Mouse (Mus musculus): ENCODE measurements around the gene Hist2h2ab. TPM values are rescaled to one million over a fixed set of nuclear protein-coding genes. Genes with fewer than 3 reads are reported as not detected.

Gene Hist2h2ab
- polyA plus RNA-seq, 1 experiment from 2014 or later: 2.6 TPM

- peak overlapping the region; percentile 33 for H3K4me3 ChIP-seq (ENCODE audit: low read depth, low read length)
- peak overlapping the region; percentile 48 for H3K9ac ChIP-seq (replicated peaks; ENCODE audit: low read depth, low read length)
- ATAC-seq (ENCODE audit: insufficient number of reproducible peaks, insufficient read depth, low FRiP score, low read depth): no peak
- H3K9me3 ChIP-seq (ENCODE audit: control insufficient read depth, low read depth, low read length): no peaks in the 10 kb centered on the region
- H3K36me3 ChIP-seq (ENCODE audit: control insufficient read depth, insufficient read depth, low read length): no peaks in the 10 kb centered on the region
- H3K27ac ChIP-seq (ENCODE audit: low read length): peak overlapping the region; percentile 35; the same call in 1 of the 2 replicates
- no peaks in the 10 kb centered on the region for H3K27me3 ChIP-seq (ENCODE audit: control insufficient read depth, insufficient read depth, low read length)
- WGBS: 3% methylated on average over 11 of the region's 11 CpGs
- H3K4me2 ChIP-seq (replicated peaks; ENCODE audit: low read depth, low read length): peak overlapping the region; percentile 49
- H3K4me1 ChIP-seq (ENCODE audit: control insufficient read depth, insufficient read depth, low read length): peaks cover 16% of the 10 kb centered on the region; the same call in 1 of the 2 replicates
Observed at GRCm38 (mm10) chr3:96247356-96248140, 27.9 kb downstream of the Hist2h2ab start.

DNA sequence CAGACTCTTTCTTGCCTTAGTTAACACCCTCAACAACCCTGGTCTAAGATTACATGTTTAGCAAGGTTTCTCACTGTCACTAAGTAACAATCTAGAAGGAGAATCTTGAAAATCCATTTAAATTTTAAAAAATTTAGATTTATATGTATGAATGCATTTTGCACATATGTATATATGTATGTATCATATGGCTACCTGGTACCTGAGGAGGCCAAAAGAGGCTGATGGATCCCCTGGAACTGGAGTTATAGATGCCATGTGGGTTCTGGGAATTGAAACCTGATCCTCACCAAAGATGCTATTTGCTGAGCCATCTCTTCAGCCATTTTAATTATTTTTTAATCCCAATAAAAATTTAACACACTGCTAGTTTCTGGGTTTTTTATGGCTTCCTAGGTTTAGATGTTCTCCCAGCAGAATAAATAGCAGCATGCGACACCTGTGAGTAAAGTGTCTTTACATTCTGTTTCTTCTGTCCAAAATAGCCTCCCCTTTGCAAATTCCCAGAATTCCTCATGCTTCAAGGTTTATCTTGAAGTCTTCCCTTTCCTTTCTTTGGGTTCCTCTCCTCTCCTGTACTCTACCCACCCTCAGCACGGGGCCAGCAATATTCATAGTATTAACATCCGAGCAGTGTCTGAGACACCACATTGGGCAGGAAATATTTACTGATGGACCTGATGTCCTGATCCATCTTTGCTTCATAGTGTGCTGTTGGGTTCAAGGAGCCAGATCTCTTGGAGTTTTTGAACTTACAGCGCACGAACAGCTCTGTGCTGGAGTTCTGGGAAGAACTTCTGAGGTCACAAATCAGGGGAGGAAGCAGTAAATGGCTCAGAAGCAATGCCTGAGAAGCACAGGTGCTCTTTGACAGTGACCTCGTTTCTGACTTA, 28.7 kb downstream of the Hist2h2ab start:
- no peaks in the 10 kb centered on the region for H3K27me3 ChIP-seq (ENCODE audit: control insufficient read depth, insufficient read depth, low read length)
- no peak overlapping the region for H3K27ac ChIP-seq (ENCODE audit: low read length)
- peak overlapping the region; percentile 33 for H3K4me3 ChIP-seq (ENCODE audit: low read depth, low read length)
- ATAC-seq (ENCODE audit: insufficient number of reproducible peaks, insufficient read depth, low FRiP score, low read depth): no peak
- peaks cover 16% of the 10 kb centered on the region; the same call in 1 of the 2 replicates for H3K4me1 ChIP-seq (ENCODE audit: control insufficient read depth, insufficient read depth, low read length)
- H3K36me3 ChIP-seq (ENCODE audit: control insufficient read depth, insufficient read depth, low read length): no peaks in the 10 kb centered on the region
- peak overlapping the region; percentile 49 for H3K4me2 ChIP-seq (replicated peaks; ENCODE audit: low read depth, low read length)
- 38% methylated on average over 6 of the region's 6 CpGs for WGBS
- H3K9ac ChIP-seq (replicated peaks; ENCODE audit: low read depth, low read length): peak overlapping the region; percentile 48
- no peaks in the 10 kb centered on the region for H3K9me3 ChIP-seq (ENCODE audit: control insufficient read depth, low read depth, low read length)

DNA sequence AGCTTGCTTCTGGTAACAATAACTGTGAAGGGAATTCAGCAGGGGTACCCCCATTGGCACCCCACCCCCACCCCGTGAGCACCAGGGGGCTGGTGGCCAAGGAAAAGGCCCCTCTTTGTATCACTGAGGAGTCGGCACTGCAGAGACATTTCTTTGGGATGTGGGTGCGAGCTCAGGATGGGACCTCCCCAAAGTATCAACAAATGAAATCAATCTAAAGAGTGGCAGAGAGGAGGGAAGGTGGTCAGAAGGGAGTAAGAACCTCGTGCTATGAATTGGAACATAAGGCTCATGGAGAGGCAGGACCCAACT, 29.3 kb downstream of the Hist2h2ab start:
- WGBS: 42% methylated on average over 4 of the region's 4 CpGs
- Histone ChIP-seq H3K9ac (replicated peaks; ENCODE audit: low read depth, low read length) (no peak overlapping the region), H3K4me1 (ENCODE audit: control insufficient read depth, insufficient read depth, low read length) (peaks cover 12% of the 10 kb centered on the region; the same call in 1 of the 2 replicates), H3K27me3 (ENCODE audit: control insufficient read depth, insufficient read depth, low read length) (no peaks in the 10 kb centered on the region), H3K9me3 (ENCODE audit: control insufficient read depth, low read depth, low read length) (no peaks in the 10 kb centered on the region), H3K4me2 (replicated peaks; ENCODE audit: low read depth, low read length) (peak overlapping the region; percentile 49), H3K36me3 (ENCODE audit: control insufficient read depth, insufficient read depth, low read length) (no peaks in the 10 kb centered on the region), H3K27ac (ENCODE audit: low read length) (no peak overlapping the region), H3K4me3 (ENCODE audit: low read depth, low read length) (peak overlapping the region; percentile 33; the same call in 1 of the 2 replicates)
- no peak for ATAC-seq (ENCODE audit: insufficient number of reproducible peaks, insufficient read depth, low FRiP score, low read depth)

GRCm38 (mm10) chr3:96250890-96251289, 31.2 kb downstream of the Hist2h2ab start:
- ATAC-seq (ENCODE audit: insufficient number of reproducible peaks, insufficient read depth, low FRiP score, low read depth): no peak
- Histone ChIP-seq H3K4me2 (replicated peaks; ENCODE audit: low read depth, low read length) (no peak overlapping the region), H3K9me3 (ENCODE audit: control insufficient read depth, low read depth, low read length) (no peaks in the 10 kb centered on the region), H3K9ac (replicated peaks; ENCODE audit: low read depth, low read length) (no peak overlapping the region), H3K27ac (ENCODE audit: low read length) (no peak overlapping the region), H3K27me3 (ENCODE audit: control insufficient read depth, insufficient read depth, low read length) (no peaks in the 10 kb centered on the region), H3K36me3 (ENCODE audit: control insufficient read depth, insufficient read depth, low read length) (no peaks in the 10 kb centered on the region), H3K4me1 (ENCODE audit: control insufficient read depth, insufficient read depth, low read length) (peaks cover 8% of the 10 kb centered on the region; the same call in 1 of the 2 replicates), H3K4me3 (ENCODE audit: low read depth, low read length) (no peak overlapping the region)
- 61% methylated on average over 3 of the region's 3 CpGs for WGBS

- no peaks in the 10 kb centered on the region for H3K27me3 ChIP-seq (ENCODE audit: control insufficient read depth, insufficient read depth, low read length)
- no peak overlapping the region for H3K4me2 ChIP-seq (replicated peaks; ENCODE audit: low read depth, low read length)
- H3K27ac ChIP-seq (ENCODE audit: low read length): no peak overlapping the region
- no peak overlapping the region for H3K9ac ChIP-seq (replicated peaks; ENCODE audit: low read depth, low read length)
- no peak for ATAC-seq (ENCODE audit: insufficient number of reproducible peaks, insufficient read depth, low FRiP score, low read depth)
- no peak overlapping the region for H3K4me3 ChIP-seq (ENCODE audit: low read depth, low read length)
- 89% methylated on average over 3 of the region's 3 CpGs for WGBS
- H3K36me3 ChIP-seq (ENCODE audit: control insufficient read depth, insufficient read depth, low read length): no peaks in the 10 kb centered on the region
- no peaks in the 10 kb centered on the region for H3K9me3 ChIP-seq (ENCODE audit: control insufficient read depth, low read depth, low read length)
- H3K4me1 ChIP-seq (ENCODE audit: control insufficient read depth, insufficient read depth, low read length): peaks cover 15% of the 10 kb centered on the region; the same call in 1 of the 2 replicates
Observed at GRCm38 (mm10) chr3:96251787-96252186, 32.1 kb downstream of the Hist2h2ab start.

DNA sequence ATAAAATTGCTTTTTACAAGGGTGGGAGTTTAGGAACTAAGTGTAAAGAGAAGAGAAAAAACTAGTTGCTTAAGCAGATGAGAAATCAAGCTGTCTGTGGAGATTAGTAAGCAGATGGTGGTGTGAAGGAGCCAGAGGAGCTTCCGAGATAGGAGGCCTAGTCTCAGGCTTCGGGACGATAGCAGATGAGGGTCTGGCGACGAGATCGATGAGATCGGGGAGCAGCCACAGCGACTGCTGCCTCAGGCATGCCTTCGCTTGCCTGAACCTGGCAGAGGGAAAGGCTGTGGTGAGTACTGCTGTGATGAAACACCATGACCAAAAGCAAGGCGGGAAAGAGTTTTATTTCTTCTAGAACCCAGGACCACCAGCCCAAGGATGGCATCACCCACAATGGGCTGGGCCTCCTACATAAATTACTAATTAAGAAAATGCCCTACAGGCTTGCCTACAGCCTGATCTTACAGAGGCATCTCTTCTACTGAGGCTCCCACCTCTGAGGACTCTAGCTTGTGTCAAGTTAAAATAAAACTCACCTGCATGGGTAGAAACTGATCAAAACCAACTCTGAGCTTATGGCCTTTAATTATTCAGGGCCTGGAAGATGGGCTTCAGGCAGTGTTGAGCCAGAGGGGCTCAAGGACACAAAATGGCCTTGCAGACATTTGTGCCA, 35.2 kb downstream of the Hist2h2ab start:
- Histone ChIP-seq H3K9me3 (ENCODE audit: control insufficient read depth, low read depth, low read length) (no peaks in the 10 kb centered on the region), H3K4me2 (replicated peaks; ENCODE audit: low read depth, low read length) (no peak overlapping the region), H3K4me3 (ENCODE audit: low read depth, low read length) (no peak overlapping the region), H3K4me1 (ENCODE audit: control insufficient read depth, insufficient read depth, low read length) (0 out of 2 replicates have a peak, but pooled peaks cover 8% of the 10 kb centered on the region), H3K36me3 (ENCODE audit: control insufficient read depth, insufficient read depth, low read length) (no peaks in the 10 kb centered on the region), H3K27ac (ENCODE audit: low read length) (no peak overlapping the region), H3K27me3 (ENCODE audit: control insufficient read depth, insufficient read depth, low read length) (no peaks in the 10 kb centered on the region), H3K9ac (replicated peaks; ENCODE audit: low read depth, low read length) (no peak overlapping the region)
- WGBS: 57% methylated on average over 10 of the region's 10 CpGs
- ATAC-seq (ENCODE audit: insufficient number of reproducible peaks, insufficient read depth, low FRiP score, low read depth): peak; percentile 71; the same call in 1 of the 2 replicates

DNA sequence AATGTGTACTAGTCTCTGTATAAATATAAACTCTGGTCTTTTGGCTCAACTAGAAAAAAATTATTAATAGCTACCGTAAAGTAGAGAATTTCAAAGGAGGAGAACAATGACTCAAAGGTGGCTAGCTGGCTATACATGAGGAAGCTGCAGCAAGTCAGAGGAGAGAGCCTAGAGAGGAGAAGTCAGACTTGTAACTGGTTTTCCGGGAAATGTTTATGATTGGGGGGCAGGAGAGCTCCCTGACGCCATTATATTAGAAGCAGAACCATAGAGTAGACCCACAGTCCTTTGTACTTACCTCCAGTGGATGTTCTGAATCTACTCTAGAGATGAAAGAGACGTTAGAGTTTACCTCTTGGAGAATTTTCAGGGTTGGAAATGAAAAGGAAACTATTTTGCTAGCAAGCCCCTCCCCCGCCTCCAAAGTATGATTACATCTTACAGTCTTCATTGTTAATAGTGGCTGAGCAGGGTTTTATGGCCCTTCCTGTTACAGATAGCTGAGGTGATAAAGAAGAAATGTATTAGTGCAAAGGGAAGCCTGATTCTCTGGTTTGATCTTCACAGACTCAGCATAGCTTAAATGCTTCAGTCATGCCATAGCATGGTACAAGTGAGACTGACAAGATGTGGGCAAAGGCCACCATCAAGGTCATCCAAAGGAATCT, 36.4 kb downstream of the Hist2h2ab start:
- Histone ChIP-seq H3K36me3 (ENCODE audit: control insufficient read depth, insufficient read depth, low read length) (no peaks in the 10 kb centered on the region), H3K4me1 (ENCODE audit: control insufficient read depth, insufficient read depth, low read length) (0 out of 2 replicates have a peak, but pooled peaks cover 8% of the 10 kb centered on the region), H3K27me3 (ENCODE audit: control insufficient read depth, insufficient read depth, low read length) (no peaks in the 10 kb centered on the region), H3K4me3 (ENCODE audit: low read depth, low read length) (no peak overlapping the region), H3K27ac (ENCODE audit: low read length) (0 out of 2 replicates have a peak overlapping the region, but pooled peaks have one; percentile 6), H3K9ac (replicated peaks; ENCODE audit: low read depth, low read length) (no peak overlapping the region), H3K9me3 (ENCODE audit: control insufficient read depth, low read depth, low read length) (no peaks in the 10 kb centered on the region), H3K4me2 (replicated peaks; ENCODE audit: low read depth, low read length) (no peak overlapping the region)
- 54% methylated on average over 5 of the region's 5 CpGs for WGBS
- no peak for ATAC-seq (ENCODE audit: insufficient number of reproducible peaks, insufficient read depth, low FRiP score, low read depth)

Measured in stomach, embryonic 14.5 days (tissue).